Mouse (Mus musculus): ENCODE measurements around the gene Farp2.
"Not testable (repeated sequence)": the region's sequence is repeated elsewhere in the genome, so short reads cannot be mapped to it uniquely, and the experiment has no call there.

The Farp2 gene

GRCm38 (mm10) chr1:93511585-93512350 is at the start of gene Farp2:
Farp2 (plus strand) TSS chr1:93512079.
- DNase-seq (ENCODE audit: low spot score): peak; percentile 96

GRCm38 (mm10) chr1:93465066-93465465 is 46.8 kb upstream of the Farp2 start:
- no peak for DNase-seq (ENCODE audit: low spot score)

GRCm38 (mm10) chr1:93465746-93466145 is 46.1 kb upstream of the Farp2 start:
- DNase-seq (ENCODE audit: low spot score): no peak

- no peak for DNase-seq (ENCODE audit: low spot score)
Measured at GRCm38 (mm10) chr1:93468626-93469025, 43.3 kb upstream of the Farp2 start.

- no peak for DNase-seq (ENCODE audit: low spot score)
Measured at GRCm38 (mm10) chr1:93475694-93476093, 36.2 kb upstream of the Farp2 start.

- peak; percentile 98 for DNase-seq (ENCODE audit: low spot score)
Measured at GRCm38 (mm10) chr1:93477758-93478585, 33.9 kb upstream of the Farp2 start.

GRCm38 (mm10) chr1:93478586-93479475 is 33.0 kb upstream of the Farp2 start, which contains the start of gene Hdlbp:
Hdlbp (minus strand) TSS chr1:93478815.
- DNase-seq (ENCODE audit: low spot score): peak; percentile 99

- DNase-seq (ENCODE audit: low spot score): peak; percentile 30
Measured at GRCm38 (mm10) chr1:93479476-93480083, 32.3 kb upstream of the Farp2 start.

- not testable (repeated sequence) for DNase-seq (ENCODE audit: low spot score)
Measured at GRCm38 (mm10) chr1:93486302-93486701, 25.6 kb upstream of the Farp2 start.

GRCm38 (mm10) chr1:93495312-93495711 is 16.6 kb upstream of the Farp2 start:
- DNase-seq (ENCODE audit: low spot score): no peak

- DNase-seq (ENCODE audit: low spot score): no peak
Measured at GRCm38 (mm10) chr1:93506944-93507676, 4.8 kb upstream of the Farp2 start.

GRCm38 (mm10) chr1:93508576-93508975 is 3.3 kb upstream of the Farp2 start:
- DNase-seq (ENCODE audit: low spot score): not testable (repeated sequence)

- no peak for DNase-seq (ENCODE audit: low spot score)
Measured at GRCm38 (mm10) chr1:93512351-93512690, 442 bp downstream of the Farp2 start.

GRCm38 (mm10) chr1:93513221-93513620 is 1.3 kb downstream of the Farp2 start:
- no peak for DNase-seq (ENCODE audit: low spot score)

- no peak for DNase-seq (ENCODE audit: low spot score)
Measured at GRCm38 (mm10) chr1:93521491-93521890, 9.6 kb downstream of the Farp2 start.

- no peak for DNase-seq (ENCODE audit: low spot score)
Measured at GRCm38 (mm10) chr1:93522325-93522724, 10.4 kb downstream of the Farp2 start.

GRCm38 (mm10) chr1:93529801-93530200 is 17.9 kb downstream of the Farp2 start:
- DNase-seq (ENCODE audit: low spot score): no peak

- no peak for DNase-seq (ENCODE audit: low spot score)
Measured at GRCm38 (mm10) chr1:93537227-93537626, 25.3 kb downstream of the Farp2 start.

GRCm38 (mm10) chr1:93543196-93543595 is 31.3 kb downstream of the Farp2 start:
- DNase-seq (ENCODE audit: low spot score): no peak

- no peak for DNase-seq (ENCODE audit: low spot score)
Measured at GRCm38 (mm10) chr1:93547286-93547685, 35.4 kb downstream of the Farp2 start.

GRCm38 (mm10) chr1:93551427-93551826 is 39.5 kb downstream of the Farp2 start:
- DNase-seq (ENCODE audit: low spot score): no peak

Data from ovary, postnatal 36 days (tissue).